Mouse (Mus musculus) cerebellum, adult 2 months (tissue): ENCODE results near the gene Plcb3.

Source experiments
- CTCF ChIP-seq: fragments of 200-500 bp; IDR thresholded peaks from 2 replicates; pipeline ENCODE4 v1.5.1; 2011; ENCODE audit warnings: low read depth, mild to moderate bottlenecking, control low read depth, low read length, moderate library complexity, borderline replicate concordance; ENCODE audit not compliant: insufficient read depth
- POLR2A ChIP-seq: fragments of 200-500 bp; IDR thresholded peaks from 2 replicates; pipeline ENCODE4 v1.6.1; 2011; ENCODE audit warnings: low read length, control low read depth, borderline replicate concordance; ENCODE audit not compliant: insufficient read depth

GRCm38 (mm10) chr19:6949951-6950350 lies 26.3 kb downstream of the Plcb3 start:
- TF ChIP-seq POLR2A: no peak
- no peak for TF ChIP-seq CTCF
